Mouse (Mus musculus) adrenal gland, adult 18-20 months (tissue): Measurements from ENCODE around the gene Epas1. TPM values are rescaled to one million over a fixed set of nuclear protein-coding genes. Genes with fewer than 3 reads are reported as not detected.
A peak's percentile ranks its signal among the peaks of the same experiment; 100 is the strongest.

Experiments
- DNase-seq, 2 experiments: peaks; one replicate each; pipeline ENCODE4 v3.0.0; 2021 to 2022; ENCODE audit warnings: low spot score in 2 of 2
- long read RNA-seq, 2 experiments: library from polyadenylated mRNA; stranded (forward); transcript quantifications; one replicate each; pipeline ENCODE4 v2.0.0; 2021
- total RNA-seq, 2 experiments: library from RNA; stranded (reverse); gene quantifications; 1 replicate in 1 of 2; 2 replicates in 1 of 2; pipeline ENCODE4 v1.2.3; 2021

The Epas1 gene
- 100 to 1,000 TPM; 176 to 200 TPM for total RNA-seq
- long read RNA-seq, experiment 1, full-length matches to known transcripts = 26 of 47 reads
- long read RNA-seq, experiment 1, partial matches to known transcripts = 16 of 47 reads
- long read RNA-seq, experiment 1, other reads (novel, unspliced or antisense) = 5 of 47 reads
- long read RNA-seq, experiment 2, full-length matches to known transcripts = 1 of 49 reads
- long read RNA-seq, experiment 2, partial matches to known transcripts = 46 of 49 reads
- long read RNA-seq, experiment 2, other reads (novel, unspliced or antisense) = 2 of 49 reads

- peak; percentile 94 for DNase-seq
Observed at GRCm38 (mm10) chr17:86753130-86753821, at the start of gene Epas1. Epas1 (plus strand) TSS chr17:86753700.

- DNase-seq = no peak
Observed at GRCm38 (mm10) chr17:86705236-86705635, 48.3 kb upstream of the Epas1 start.

GRCm38 (mm10) chr17:86706467-86706866 is 47.0 kb upstream of the Epas1 start:
- DNase-seq = no peak

GRCm38 (mm10) chr17:86709803-86710202 is 43.7 kb upstream of the Epas1 start:
- DNase-seq = no peak

- no peak for DNase-seq
Observed at GRCm38 (mm10) chr17:86710379-86710778, 43.1 kb upstream of the Epas1 start.

- DNase-seq = no peak
Observed at GRCm38 (mm10) chr17:86711949-86712348, 41.6 kb upstream of the Epas1 start.

GRCm38 (mm10) chr17:86712601-86713000 is 40.9 kb upstream of the Epas1 start:
- no peak for DNase-seq

GRCm38 (mm10) chr17:86713591-86713990 is 39.9 kb upstream of the Epas1 start:
- DNase-seq = peak in 1 of 2 experiments; percentile 28

GRCm38 (mm10) chr17:86724786-86725415 is 28.6 kb upstream of the Epas1 start:
- no peak for DNase-seq

GRCm38 (mm10) chr17:86726480-86726879 is 27.0 kb upstream of the Epas1 start:
- no peak for DNase-seq

- no peak for DNase-seq
Observed at GRCm38 (mm10) chr17:86727031-86727430, 26.5 kb upstream of the Epas1 start.

- no peak for DNase-seq
Observed at GRCm38 (mm10) chr17:86731273-86731672, 22.2 kb upstream of the Epas1 start.

GRCm38 (mm10) chr17:86732024-86732423 is 21.5 kb upstream of the Epas1 start:
- DNase-seq = peak; percentile 46 to 68

GRCm38 (mm10) chr17:86732522-86732921 is 21.0 kb upstream of the Epas1 start:
- no peak for DNase-seq

GRCm38 (mm10) chr17:86733644-86734043 is 19.9 kb upstream of the Epas1 start:
- no peak for DNase-seq

GRCm38 (mm10) chr17:86738477-86738876 is 15.0 kb upstream of the Epas1 start:
- DNase-seq = no peak

GRCm38 (mm10) chr17:86743351-86743941 is 10.1 kb upstream of the Epas1 start:
- DNase-seq = no peak

- no peak for DNase-seq
Observed at GRCm38 (mm10) chr17:86744943-86745342, 8.6 kb upstream of the Epas1 start.

- no peak for DNase-seq
Observed at GRCm38 (mm10) chr17:86751373-86751871, 2.1 kb upstream of the Epas1 start.

GRCm38 (mm10) chr17:86753931-86754805 is 668 bp downstream of the Epas1 start:
- DNase-seq = peak; percentile 61 to 64
